Mouse (Mus musculus) thymus, postnatal 0 days (tissue): ENCODE results near the gene Gramd1c. TPM values are rescaled to one million over a fixed set of nuclear protein-coding genes. Genes with fewer than 3 reads are reported as not detected.

Experiments
- DNase-seq: peaks from one replicate; pipeline ENCODE4 v3.0.0-alpha.2; 2015; ENCODE audit warnings: low spot score
- microRNA-seq: library from miRNA; unstranded; fragments of <30 nt; microRNA quantifications from one replicate; pipeline ENCODE4, GENCODE M21; 2016; ENCODE audit warnings: borderline number of aligned reads
- polyA plus RNA-seq: library from polyadenylated mRNA; unstranded; fragments of >200 nt; fragmentation: Nextera tagmentation; extraction: Ambion mirVana; gene quantifications from 2 replicates; pipeline ENCODE4 v1.2.1, GENCODE M21; 2015

The Gramd1c gene
- polyA plus RNA-seq, 1 experiment from 2014 or later: 3.2 TPM

DNA sequence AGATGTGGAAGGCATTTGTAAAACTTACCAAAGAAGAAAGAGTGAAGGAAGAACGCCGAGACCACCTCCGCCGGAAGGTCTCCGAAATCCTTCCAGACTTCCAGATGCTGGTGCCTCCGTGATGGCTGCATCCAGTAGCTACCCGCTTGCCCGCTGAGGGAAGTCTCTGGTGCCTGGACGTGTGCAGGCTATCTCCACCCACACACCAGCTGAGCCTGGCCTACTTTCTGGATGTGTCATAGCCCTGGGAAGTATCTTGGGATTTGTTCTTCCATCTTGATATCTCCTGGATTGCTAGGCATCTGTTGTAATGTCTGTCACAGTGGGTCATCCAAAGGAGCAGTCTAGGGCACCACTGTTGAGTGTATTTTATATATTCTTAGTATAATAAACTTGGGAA, 99.9 kb downstream of the Gramd1c start:
- DNase-seq: no peak

GRCm38 (mm10) chr16:43958038-43958437, 105.1 kb downstream of the Gramd1c start:
- no peak for DNase-seq

DNA sequence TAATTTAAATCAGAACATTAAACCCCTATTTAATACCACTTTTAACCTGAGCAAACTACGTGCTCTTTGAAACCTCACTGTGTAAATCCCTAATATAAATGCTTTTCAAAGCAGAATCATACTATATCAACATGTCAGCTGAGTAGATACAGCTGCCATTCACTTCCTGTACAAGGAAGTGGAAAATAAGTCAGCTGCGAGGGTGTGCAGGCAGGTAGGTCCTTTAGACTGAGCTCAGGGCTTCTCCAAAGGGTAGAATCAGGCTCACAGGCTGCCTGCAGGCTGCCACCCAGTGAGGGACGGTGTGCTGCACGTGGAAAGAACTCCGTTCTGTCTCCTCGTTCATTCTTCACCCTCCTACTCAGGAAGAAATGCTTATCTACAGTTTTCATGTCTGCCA, 108.2 kb downstream of the Gramd1c start:
- peak; percentile 62 for DNase-seq

DNA sequence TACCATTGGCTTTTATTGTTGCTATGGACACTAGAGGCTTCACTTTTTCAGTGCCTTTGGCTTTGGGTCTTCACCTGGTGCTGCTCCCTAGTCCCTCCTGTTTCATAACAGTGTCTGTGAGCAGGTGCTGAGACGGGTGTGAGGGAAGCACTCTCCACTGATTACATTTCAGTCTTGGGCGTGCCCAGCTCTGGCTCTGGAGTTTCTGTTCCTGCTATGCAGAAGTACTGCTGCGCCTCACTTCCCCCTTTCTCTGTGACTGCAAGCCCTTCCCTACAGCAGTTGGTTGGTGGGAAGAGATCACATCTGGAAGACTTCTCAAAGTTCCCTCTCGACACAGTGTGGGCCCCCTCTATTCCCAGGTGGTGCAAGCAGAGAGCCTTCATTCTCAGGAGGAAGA, 111.6 kb downstream of the Gramd1c start:
- no peak for DNase-seq

DNA sequence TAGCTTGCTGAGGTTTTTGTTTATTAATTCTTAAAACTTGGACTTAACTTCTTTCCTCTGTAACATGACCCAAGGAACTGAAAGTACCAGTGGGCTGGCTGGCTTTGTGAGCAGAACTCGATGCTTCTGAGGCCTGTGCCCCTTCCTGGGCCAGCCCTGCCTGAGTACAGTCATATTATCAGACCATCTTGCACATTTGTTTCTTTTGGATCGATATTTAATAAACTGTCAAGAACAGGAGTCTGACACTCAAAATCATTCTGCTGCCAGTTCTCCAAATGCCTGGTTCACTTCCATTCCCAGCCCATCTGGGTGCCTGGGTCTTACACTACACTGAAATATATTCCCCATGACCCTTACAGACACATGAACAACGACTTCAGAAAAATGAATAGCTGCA, 117.3 kb downstream of the Gramd1c start:
- no peak for DNase-seq

DNA sequence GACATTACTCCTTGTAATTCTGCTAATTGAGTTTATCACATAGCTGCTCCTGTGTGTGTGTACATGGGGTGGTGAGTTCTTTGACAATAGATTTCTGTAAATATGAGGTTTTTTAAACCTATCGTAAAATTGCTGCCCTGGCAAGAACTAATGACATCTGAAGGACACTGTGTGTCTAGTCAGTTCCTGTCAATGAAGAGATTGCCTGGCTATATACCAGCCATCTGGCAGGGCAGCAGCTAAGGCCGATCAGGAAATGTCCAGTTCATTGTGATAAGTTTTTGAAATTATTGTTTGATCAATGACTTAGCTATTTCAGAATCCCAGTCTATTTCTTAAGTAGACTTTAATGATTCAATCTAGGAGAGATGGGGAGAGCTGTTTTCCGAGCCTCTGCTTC, 117.8 kb downstream of the Gramd1c start:
- DNase-seq: no peak

DNA sequence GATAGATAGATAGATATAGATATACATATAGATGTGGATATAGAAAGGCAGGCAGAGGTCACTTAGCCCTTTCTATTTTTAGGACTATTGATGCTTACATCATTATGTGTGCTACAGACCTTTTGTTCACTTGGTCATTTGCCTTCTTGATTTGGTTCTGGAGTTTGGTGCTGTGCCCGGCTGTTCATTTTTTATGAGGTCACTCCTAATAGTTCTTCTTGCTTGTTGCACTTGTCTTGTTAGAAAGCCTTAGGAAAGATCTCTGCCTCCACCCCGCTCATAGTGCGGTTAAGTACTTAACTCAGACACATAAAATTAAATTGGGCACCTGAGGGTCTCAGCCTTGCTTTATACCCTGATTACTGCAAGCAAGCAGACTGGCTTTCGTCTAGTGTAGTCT, 122.3 kb downstream of the Gramd1c start:
- no peak for DNase-seq

DNA sequence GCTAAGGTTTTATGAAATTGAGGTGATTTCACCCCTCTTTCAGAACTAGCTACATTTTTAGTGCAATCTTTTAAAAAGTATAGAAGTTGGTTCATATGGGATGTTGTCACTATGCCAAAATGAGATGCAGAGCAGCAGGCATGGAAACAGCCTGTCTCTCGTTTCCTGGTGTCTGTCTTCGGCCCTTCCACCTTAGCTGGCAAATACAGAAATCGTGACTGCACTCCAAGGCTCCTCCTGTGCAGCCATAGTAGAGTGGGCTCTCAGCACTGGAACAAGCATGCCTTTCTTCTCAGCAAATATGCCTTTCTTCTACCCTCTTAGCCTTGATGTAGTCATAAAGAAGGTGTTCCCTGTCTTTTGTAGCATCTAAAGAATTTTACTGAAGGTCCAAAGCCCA, 127.3 kb downstream of the Gramd1c start:
- no peak for DNase-seq

DNA sequence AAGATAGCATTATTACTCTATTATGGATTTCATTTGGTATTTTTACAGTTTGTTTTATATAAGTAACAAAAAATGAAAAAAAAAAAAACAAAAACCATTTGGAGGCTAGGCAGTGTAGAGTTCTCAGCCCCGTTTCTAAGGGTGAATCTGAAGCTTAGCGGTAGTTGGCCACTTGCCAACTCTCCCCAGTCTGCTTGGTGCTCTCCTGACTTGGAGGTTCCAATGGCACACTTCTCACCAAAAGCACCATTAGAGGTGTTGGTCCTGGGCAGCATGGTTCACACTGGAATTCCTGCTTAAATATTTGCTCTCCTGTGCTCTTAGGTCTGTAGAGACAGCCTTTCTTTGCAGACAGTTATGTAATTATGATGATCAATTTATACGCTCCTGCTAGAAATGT, 127.8 kb downstream of the Gramd1c start:
- DNase-seq: no peak

DNA sequence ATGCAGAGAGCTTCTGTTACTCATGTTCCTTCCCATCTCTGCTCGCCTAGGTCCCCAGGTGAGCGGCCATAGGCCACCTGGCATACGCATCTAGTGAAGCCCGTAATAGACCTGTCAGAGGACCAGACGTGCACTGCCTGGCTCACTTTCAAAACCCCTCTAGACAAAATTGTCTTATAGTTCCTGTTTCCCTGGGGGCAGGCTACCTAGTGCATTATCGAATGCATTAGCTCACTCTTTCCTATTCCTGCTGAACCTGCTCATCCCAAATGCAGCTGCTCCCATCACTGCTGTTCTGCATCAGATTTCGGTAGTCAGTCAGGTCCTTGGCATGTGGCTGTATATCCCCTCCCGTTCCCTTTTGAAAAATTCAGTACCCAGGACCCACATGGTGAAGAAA, 128.3 kb downstream of the Gramd1c start:
- DNase-seq: no peak

- no peak for DNase-seq
Measured at GRCm38 (mm10) chr16:43933041-43933440, 130.1 kb downstream of the Gramd1c start.

DNA sequence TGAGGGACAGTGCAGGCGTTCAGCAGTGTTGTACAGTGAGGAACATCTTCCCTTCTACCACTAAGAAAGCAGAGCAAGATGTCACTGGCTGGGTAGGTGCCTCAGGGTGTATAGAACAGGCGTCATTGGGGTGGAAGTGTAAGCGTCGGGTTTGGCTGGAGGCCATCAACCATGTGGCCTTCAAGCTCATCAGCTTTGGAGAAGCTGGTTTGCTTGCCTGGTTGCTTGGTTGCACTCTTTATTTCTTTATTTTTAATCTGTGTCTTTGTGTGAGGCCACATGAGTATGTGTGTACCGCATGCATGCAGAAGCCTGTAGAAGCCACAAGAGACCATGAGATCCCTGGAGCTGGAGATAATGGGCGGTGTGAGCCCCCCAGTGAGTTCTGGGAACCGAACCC, 130.8 kb downstream of the Gramd1c start:
- DNase-seq: no peak

GRCm38 (mm10) chr16:43931502-43931901, 131.6 kb downstream of the Gramd1c start:
- no peak for DNase-seq

DNA sequence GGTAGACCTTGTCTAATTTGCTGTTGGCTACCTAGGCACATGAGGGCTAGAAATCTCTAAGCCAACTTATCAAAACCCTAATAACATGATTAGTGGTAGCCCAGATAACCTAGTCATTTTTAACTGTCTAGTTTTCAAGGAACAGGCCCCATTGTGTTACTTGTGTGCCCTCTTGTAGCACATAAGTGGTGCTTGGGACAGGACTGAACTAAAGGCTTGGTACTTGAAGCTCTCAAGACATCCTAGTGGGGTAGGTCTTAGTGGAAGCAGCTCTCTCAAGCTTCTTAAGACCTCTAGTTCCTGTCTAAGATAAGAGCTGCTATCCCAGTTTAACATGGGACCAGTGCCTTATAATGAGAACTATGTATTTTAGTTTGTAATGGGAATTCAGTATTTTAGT, 132.6 kb downstream of the Gramd1c start:
- no peak for DNase-seq

Small RNA genes lying within 50 kb of the gene (microRNA-seq; reads per million reads assigned to microRNA genes)
- not detected for gene Mir3470b

Other genes starting within 250 kb of the Gramd1c start
- 5.4 and 6.5 TPM in 2 replicates for gene Ccdc191, start 173.5 kb downstream of the Gramd1c start, polyA plus RNA-seq
- gene Qtrt2, start 136.5 kb downstream of the Gramd1c start, polyA plus RNA-seq: 15.3 and 16.0 TPM in 2 replicates
- gene Zdhhc23, start 83.6 kb downstream of the Gramd1c start, polyA plus RNA-seq: 1.7 and 2.8 TPM in 2 replicates
- 44.0 and 47.0 TPM in 2 replicates for gene Atp6v1a, start 76.4 kb upstream of the Gramd1c start, polyA plus RNA-seq
- gene Naa50, start 76.5 kb upstream of the Gramd1c start, polyA plus RNA-seq: 87.4 and 89.4 TPM in 2 replicates
- 2.6 and 2.9 TPM in 2 replicates for gene Usf3, start 109.9 kb upstream of the Gramd1c start, polyA plus RNA-seq